Mouse (Mus musculus) liver, postnatal 0 days (tissue): ENCODE measurements at regions not wholly inside any gene's neighbourhood (a gene's known extent, or its start where the extent isn't known, plus 50 kb on each side); places are given as distances from the start of the nearest gene placed in this dataset.

ENCODE experiments used
- ATAC-seq: fragments of 200-750 bp; cut with Nextera tagmentation; 2 replicates; pipeline ENCODE4 v1.8.0; 2017; ENCODE audit warnings: mild to moderate bottlenecking, moderate library complexity
- DNase-seq: peaks from one replicate; pipeline ENCODE4 v3.0.0-alpha.2; 2016
- H3K27ac ChIP-seq: fragments of 300-500 bp; sonication (generic); 2 replicates; pipeline ENCODE4 v1.5.1; 2014; ENCODE audit warnings: antibody characterized with exemption, moderate library complexity, mild to moderate bottlenecking, low read depth
- H3K27me3 ChIP-seq: fragments of 300-500 bp; sonication (generic); 2 replicates; pipeline ENCODE4 v1.6.1; 2014; ENCODE audit warnings: low read length, control low read depth, mixed read lengths; ENCODE audit not compliant: insufficient read depth
- H3K36me3 ChIP-seq: fragments of 300-500 bp; sonication (generic); replicated peaks from 2 replicates; pipeline ENCODE4 v1.6.1; 2014; ENCODE audit warnings: mild to moderate bottlenecking, control low read depth, low read length, moderate library complexity, mixed read lengths; ENCODE audit not compliant: insufficient read depth
- H3K4me1 ChIP-seq: fragments of 300-500 bp; sonication (generic); 2 replicates; pipeline ENCODE4 v1.6.1; 2014; ENCODE audit warnings: antibody characterized with exemption, mild to moderate bottlenecking, control low read depth; ENCODE audit not compliant: insufficient read depth
- H3K4me2 ChIP-seq: fragments of 300-500 bp; sonication (generic); 2 replicates; pipeline ENCODE4 v1.6.1; 2014; ENCODE audit warnings: low read depth, mild to moderate bottlenecking, low read length, moderate library complexity, mixed read lengths
- H3K4me3 ChIP-seq: fragments of 300-500 bp; sonication (generic); 2 replicates; pipeline ENCODE4 v1.5.1; 2014; ENCODE audit warnings: low read depth, low read length
- H3K9ac ChIP-seq: fragments of 300-500 bp; sonication (generic); replicated peaks from 2 replicates; pipeline ENCODE4 v1.6.1; 2014; ENCODE audit warnings: mild to moderate bottlenecking, moderate library complexity
- H3K9me3 ChIP-seq: fragments of 300-500 bp; sonication (generic); 2 replicates; pipeline ENCODE4 v1.6.1; 2016; ENCODE audit warnings: mild to moderate bottlenecking, control low read depth, low read length, mixed read lengths
- CTCF ChIP-seq: sonication (generic); IDR thresholded peaks from 2 replicates; pipeline ENCODE4 v1.5.1; 2016; ENCODE audit warnings: antibody characterized with exemption, low read depth
- EP300 ChIP-seq: IDR thresholded peaks from 2 replicates; pipeline ENCODE4 v1.6.1; 2016; ENCODE audit warnings: antibody characterized with exemption, low read depth, mild to moderate bottlenecking
- WGBS: fragments of 180-500 bp; shearing (Covaris S2); extraction: QIAGEN DNeasy Blood & Tissue Kit; methylation state at CpG from one replicate; pipeline ENCODE4 v1.1.7; 2014; ENCODE audit not compliant: insufficient replicate concordance; 5-methylcytosine and 5-hydroxymethylcytosine counted together

DNA sequence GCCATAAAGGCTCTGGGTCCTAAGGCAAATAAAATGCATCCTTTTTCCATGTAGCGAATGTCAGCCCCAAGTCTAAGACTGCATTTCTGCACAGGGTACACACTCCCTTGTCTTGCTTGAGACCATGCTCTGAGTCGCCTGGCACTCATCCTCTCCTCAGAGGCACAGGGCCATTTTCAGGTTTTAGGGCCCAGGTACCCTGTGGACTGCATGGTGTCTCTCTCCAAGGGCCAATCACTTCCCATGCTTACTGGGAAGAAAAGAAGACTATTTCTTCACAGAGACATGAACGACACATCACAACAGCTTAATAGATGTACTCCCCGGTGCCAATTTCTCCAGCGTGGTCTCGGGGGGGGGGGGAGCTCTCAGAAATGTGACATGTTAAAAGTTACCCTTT lies 434.5 kb upstream of the Cdh4 start:
- Histone ChIP-seq H3K9ac (no peak overlapping the region), H3K9me3 (no peaks in the 10 kb centered on the region), H3K27ac (no peak overlapping the region), H3K36me3 (no peaks in the 10 kb centered on the region), H3K4me2 (no peak overlapping the region), H3K4me1 (no peaks in the 10 kb centered on the region), H3K27me3 (no peaks in the 10 kb centered on the region), H3K4me3 (no peak overlapping the region)
- no peak for TF ChIP-seq EP300
- TF ChIP-seq CTCF = no peak
- 75% methylated on average over 6 of the region's 6 CpGs for WGBS
- DNase-seq (no peak), ATAC-seq (no peak)

- Histone ChIP-seq H3K4me3 (no peak overlapping the region), H3K27me3 (no peaks in the 10 kb centered on the region), H3K4me1 (no peaks in the 10 kb centered on the region), H3K36me3 (no peaks in the 10 kb centered on the region), H3K9ac (no peak overlapping the region), H3K9me3 (no peaks in the 10 kb centered on the region), H3K4me2 (no peak overlapping the region), H3K27ac (no peak overlapping the region)
- WGBS = 78% methylated on average over 6 of the region's 6 CpGs
- ATAC-seq = no peak
- no peak for TF ChIP-seq CTCF
- no peak for TF ChIP-seq EP300
- no peak for DNase-seq
Observed at GRCm38 (mm10) chr2:179013891-179014593, 428.2 kb upstream of the Cdh4 start.

DNA sequence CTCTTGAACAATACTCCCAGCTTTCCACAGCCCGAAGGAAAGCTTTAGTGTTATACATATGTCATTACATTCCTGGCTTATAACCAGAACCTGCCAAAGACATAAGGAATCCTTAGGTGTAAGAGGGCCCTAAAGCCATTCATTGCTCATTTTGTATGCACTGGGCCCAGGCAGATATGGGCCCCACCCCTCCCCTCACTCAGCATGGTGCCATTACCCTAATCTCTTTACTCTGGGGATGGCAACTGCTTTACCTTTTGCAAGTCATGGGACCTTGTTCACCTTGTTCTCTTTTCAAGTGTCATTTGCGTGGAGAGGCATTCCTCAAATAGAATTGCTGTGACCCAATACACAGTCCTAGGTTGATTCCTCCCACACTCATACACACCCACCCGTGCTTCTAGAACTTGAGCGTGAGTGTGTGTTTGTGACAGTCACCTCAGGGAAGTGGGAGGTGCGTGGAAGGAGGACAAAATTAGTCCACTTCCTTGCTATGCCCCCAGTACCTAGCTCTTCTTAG lies 419.5 kb upstream of the Cdh4 start:
- 61% methylated on average over 5 of the region's 5 CpGs for WGBS
- no peak for TF ChIP-seq EP300
- TF ChIP-seq CTCF = no peak
- Histone ChIP-seq H3K4me1 (no peaks in the 10 kb centered on the region), H3K4me3 (no peak overlapping the region), H3K9me3 (no peaks in the 10 kb centered on the region), H3K4me2 (no peak overlapping the region), H3K27me3 (no peaks in the 10 kb centered on the region), H3K9ac (no peak overlapping the region), H3K36me3 (no peaks in the 10 kb centered on the region), H3K27ac (no peak overlapping the region)
- DNase-seq = no peak
- no peak for ATAC-seq

DNA sequence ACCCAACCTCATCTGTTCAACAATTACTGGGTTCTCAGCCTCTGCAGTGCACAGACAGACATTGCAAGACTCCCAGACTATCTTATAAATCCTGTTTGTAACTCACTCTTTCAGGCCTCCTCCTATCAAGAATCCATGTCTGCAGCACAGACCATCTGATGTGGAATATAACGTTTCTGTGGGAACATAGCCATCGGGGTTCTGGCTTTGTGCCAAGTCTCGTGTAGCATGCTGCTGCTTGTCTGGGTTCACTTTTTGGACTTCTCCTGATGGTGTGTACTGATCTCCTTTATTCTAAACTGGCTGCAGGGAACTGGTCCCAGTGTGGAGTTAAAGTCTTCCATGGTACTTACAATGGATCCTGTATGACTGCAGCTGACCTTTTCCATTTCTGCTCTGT lies 418.0 kb upstream of the Cdh4 start:
- Histone ChIP-seq H3K9me3 (no peaks in the 10 kb centered on the region), H3K36me3 (no peaks in the 10 kb centered on the region), H3K27ac (no peak overlapping the region), H3K4me1 (no peaks in the 10 kb centered on the region), H3K4me3 (no peak overlapping the region), H3K27me3 (no peaks in the 10 kb centered on the region), H3K4me2 (no peak overlapping the region), H3K9ac (no peak overlapping the region)
- 66% methylated on average over 3 of the region's 3 CpGs for WGBS
- DNase-seq (no peak), ATAC-seq (no peak)
- TF ChIP-seq CTCF (no peak), EP300 (no peak)

DNA sequence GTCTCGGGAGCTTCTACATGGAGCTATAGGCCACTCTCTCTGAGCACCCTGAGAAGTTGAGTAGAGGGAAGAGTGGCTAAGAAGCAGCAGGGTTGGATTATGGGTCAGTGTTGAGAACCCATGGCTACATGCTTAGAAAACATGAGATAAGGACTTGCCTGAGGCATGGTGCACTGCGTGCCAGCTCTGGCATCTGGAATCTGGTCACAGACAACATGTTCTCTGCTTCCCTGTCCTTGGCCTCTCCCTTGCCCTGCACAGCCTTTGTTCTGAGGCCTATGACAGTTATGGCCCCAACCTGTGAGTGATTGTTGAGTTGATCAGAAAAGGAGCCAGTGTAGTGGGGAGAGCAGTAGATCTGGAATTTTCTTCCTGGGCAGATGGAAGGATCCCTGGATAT lies 409.1 kb upstream of the Cdh4 start:
- Histone ChIP-seq H3K27ac (no peak overlapping the region), H3K36me3 (no peaks in the 10 kb centered on the region), H3K4me2 (no peak overlapping the region), H3K9me3 (no peaks in the 10 kb centered on the region), H3K4me1 (no peaks in the 10 kb centered on the region), H3K9ac (no peak overlapping the region), H3K27me3 (no peaks in the 10 kb centered on the region), H3K4me3 (no peak overlapping the region)
- TF ChIP-seq CTCF (no peak), EP300 (no peak)
- DNase-seq (no peak), ATAC-seq (no peak)
- WGBS = 80% methylated on average over 2 of the region's 2 CpGs

GRCm38 (mm10) chr2:179035446-179035845 lies 406.8 kb upstream of the Cdh4 start:
- Histone ChIP-seq H3K27me3 (no peaks in the 10 kb centered on the region), H3K27ac (no peak overlapping the region), H3K9me3 (no peaks in the 10 kb centered on the region), H3K9ac (no peak overlapping the region), H3K4me3 (no peak overlapping the region), H3K4me1 (no peaks in the 10 kb centered on the region), H3K36me3 (no peaks in the 10 kb centered on the region), H3K4me2 (no peak overlapping the region)
- DNase-seq = no peak
- WGBS = 76% methylated on average over 6 of the region's 6 CpGs
- no peak for ATAC-seq
- TF ChIP-seq EP300 (no peak), CTCF (no peak)
